Mouse (Mus musculus) embryonic fibroblast, embryonic 13.5 days (primary cell): ENCODE data around the gene Tiam1.

Source experiments
- CTCF ChIP-seq: IDR thresholded peaks from 2 replicates; pipeline ENCODE4 v1.5.1; 2011; ENCODE audit warnings: mild to moderate bottlenecking, control low read depth, low read length, moderate library complexity, borderline replicate concordance; ENCODE audit not compliant: insufficient read depth
- POLR2A ChIP-seq: IDR thresholded peaks from 2 replicates; pipeline ENCODE4 v1.6.1; 2011; ENCODE audit warnings: low read depth, mild to moderate bottlenecking, control low read depth, low read length, moderate library complexity

DNA sequence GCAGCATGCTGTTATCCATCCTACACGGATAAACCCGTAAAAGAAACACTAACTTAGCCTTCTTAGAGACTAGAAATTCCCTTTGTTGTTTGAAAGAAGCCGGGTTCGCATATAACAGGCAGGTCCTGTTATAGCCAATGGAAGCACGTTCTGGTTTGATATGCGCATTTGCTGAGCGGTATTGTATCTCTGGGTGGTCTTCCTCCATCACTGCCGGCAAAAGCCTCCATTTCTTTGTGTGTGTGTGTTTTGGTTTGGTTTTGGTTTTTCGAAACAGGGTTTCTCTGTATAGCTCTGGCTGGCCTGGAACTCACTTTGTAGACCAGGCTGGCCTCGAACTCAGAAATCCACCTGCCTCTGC is 369.0 kb downstream of the Tiam1 start:
- TF ChIP-seq POLR2A (no peak), CTCF (no peak)
